Mouse (Mus musculus): ENCODE results near the gene Ganab. TPM values are rescaled to one million over a fixed set of nuclear protein-coding genes. Genes with fewer than 3 reads are reported as not detected.
A peak's percentile ranks its signal among the peaks of the same experiment; 100 is the strongest.

The Ganab gene
- polyA plus RNA-seq, 1 experiment from 2014 or later, result 41.4 TPM

- no peaks in the 10 kb centered on the region; the same call in 1 of the 2 replicates for H3K4me1 ChIP-seq (replicated peaks; ENCODE audit: control insufficient read depth, insufficient read depth, low read length)
- H3K27ac ChIP-seq (ENCODE audit: low read depth, low read length), result peak overlapping the region; percentile 98; the same call in 1 of the 2 replicates
- peak overlapping the region; percentile 98 for H3K9ac ChIP-seq (ENCODE audit: low read depth, low read length)
- H3K9me3 ChIP-seq (ENCODE audit: control insufficient read depth), result no peaks in the 10 kb centered on the region
- ATAC-seq, result no peak
- TF ChIP-seq CTCF (IDR thresholded peaks at IDR 0.05; ENCODE audit: low read depth), result no peak
- 38% methylated on average over 10 of the region's 10 CpGs for WGBS
- peak overlapping the region; percentile 83 for H3K4me3 ChIP-seq (ENCODE audit: low read depth, low read length)
- H3K4me2 ChIP-seq (replicated peaks; ENCODE audit: low read depth), result peak overlapping the region; percentile 81
- no peaks in the 10 kb centered on the region for H3K27me3 ChIP-seq (replicated peaks; ENCODE audit: control insufficient read depth, insufficient read depth, low read length)
- H3K36me3 ChIP-seq (ENCODE audit: control insufficient read depth, insufficient read depth), result peaks cover 43% of the 10 kb centered on the region
Measured at GRCm38 (mm10) chr19:8941136-8941514, 43.3 kb downstream of the Ganab start.

DNA sequence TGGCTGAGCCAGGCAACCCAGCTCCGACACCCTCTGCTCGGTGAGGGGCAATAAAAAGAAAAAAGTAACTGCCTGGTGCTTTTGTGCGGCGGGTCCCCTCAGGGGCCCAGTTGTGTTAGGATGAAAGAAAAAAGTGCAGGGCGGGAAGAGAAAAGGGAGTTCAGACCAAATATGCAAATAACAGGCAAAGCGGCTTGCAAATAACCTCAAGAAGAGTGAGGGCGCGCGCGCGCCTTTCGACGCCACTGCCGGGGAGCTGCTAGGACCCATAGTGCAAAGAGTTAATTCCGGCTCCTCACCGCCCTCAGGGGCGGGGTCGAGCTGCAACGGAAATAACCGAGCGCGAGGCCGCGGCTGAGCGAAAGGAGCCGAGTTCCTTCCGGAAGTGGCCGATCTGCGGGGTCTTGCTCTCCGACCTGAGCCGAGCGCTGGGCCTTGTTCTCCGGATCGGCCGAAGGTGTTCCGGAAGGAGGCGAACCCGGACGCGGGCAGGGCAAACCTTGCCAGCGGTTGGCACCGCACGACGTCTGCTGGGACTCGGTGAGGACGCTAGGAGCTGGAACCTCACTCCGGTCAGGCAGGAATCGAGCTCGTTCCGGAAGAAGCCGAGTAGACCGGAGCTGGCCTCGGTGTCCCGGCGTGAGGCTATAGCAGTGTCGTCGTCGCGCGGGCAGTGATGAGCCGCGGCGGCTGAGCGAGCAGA is 43.8 kb downstream of the Ganab start, which contains the start of gene Mta2:
Gene Mta2, plus strand, starts transcription at position 361 of the 703 bp plus-strand sequence.
- Histone ChIP-seq H3K9ac (ENCODE audit: low read depth, low read length) (peak within 1 kb of the TSS; percentile 98), H3K4me2 (replicated peaks; ENCODE audit: low read depth) (peak within 1 kb of the TSS; percentile 81), H3K27ac (ENCODE audit: low read depth, low read length) (peak within 1 kb of the TSS; percentile 98), H3K4me1 (replicated peaks; ENCODE audit: control insufficient read depth, insufficient read depth, low read length) (no peaks in the 10 kb centered on the region; the same call in 1 of the 2 replicates), H3K36me3 (ENCODE audit: control insufficient read depth, insufficient read depth) (peaks cover 43% of the 10 kb centered on the region), H3K4me3 (ENCODE audit: low read depth, low read length) (peak within 1 kb of the TSS; percentile 83), H3K9me3 (ENCODE audit: control insufficient read depth) (no peaks in the 10 kb centered on the region), H3K27me3 (replicated peaks; ENCODE audit: control insufficient read depth, insufficient read depth, low read length) (no peaks in the 10 kb centered on the region)
- under 1% methylated on average over 64 of the region's 64 CpGs for WGBS
- ATAC-seq, result peak; percentile 94
- peak; percentile 51 for TF ChIP-seq CTCF (IDR thresholded peaks at IDR 0.05; ENCODE audit: low read depth)

DNA sequence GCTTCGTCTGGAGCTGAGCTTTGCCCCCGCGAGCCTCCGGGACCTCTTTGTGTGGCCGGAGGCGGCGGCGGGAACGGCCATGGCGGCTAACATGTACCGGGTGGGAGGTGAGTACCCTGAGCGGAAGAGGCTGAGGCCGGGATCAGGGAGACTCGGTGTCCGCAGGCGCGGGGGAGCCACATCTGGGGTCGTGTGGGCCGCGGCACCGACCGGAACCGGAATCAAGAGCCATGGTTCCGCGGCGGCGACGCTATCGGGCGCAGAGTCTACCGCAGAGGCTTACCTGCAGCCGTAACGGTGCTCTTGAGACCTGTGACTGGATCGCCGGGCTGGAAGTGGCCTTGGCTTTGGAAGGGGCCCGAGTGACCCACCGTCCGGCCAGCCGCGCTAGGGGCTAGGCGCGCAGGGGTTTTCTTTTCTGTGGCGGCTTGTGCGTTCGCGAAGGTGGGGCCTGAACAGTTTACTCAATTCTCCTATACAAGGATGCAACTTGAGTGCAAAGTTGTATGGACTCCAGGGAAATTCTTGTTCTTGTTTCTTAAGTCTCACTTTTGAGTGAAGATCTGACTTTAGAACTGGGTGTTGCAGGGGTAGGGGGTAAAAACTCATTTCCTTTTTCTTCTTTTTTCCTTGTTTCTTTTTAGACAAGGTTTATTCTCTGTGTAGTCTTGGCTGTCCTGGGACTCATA is 44.5 kb downstream of the Ganab start:
- Histone ChIP-seq H3K4me1 (replicated peaks; ENCODE audit: control insufficient read depth, insufficient read depth, low read length) (no peaks in the 10 kb centered on the region; the same call in 1 of the 2 replicates), H3K36me3 (ENCODE audit: control insufficient read depth, insufficient read depth) (peaks cover 46% of the 10 kb centered on the region), H3K4me2 (replicated peaks; ENCODE audit: low read depth) (peak overlapping the region; percentile 81), H3K9me3 (ENCODE audit: control insufficient read depth) (no peaks in the 10 kb centered on the region), H3K9ac (ENCODE audit: low read depth, low read length) (peak overlapping the region; percentile 98), H3K27ac (ENCODE audit: low read depth, low read length) (peak overlapping the region; percentile 98), H3K4me3 (ENCODE audit: low read depth, low read length) (peak overlapping the region; percentile 83), H3K27me3 (replicated peaks; ENCODE audit: control insufficient read depth, insufficient read depth, low read length) (no peaks in the 10 kb centered on the region)
- WGBS, result under 1% methylated on average over 46 of the region's 46 CpGs
- no peak for TF ChIP-seq CTCF (IDR thresholded peaks at IDR 0.05; ENCODE audit: low read depth)
- ATAC-seq, result peak; percentile 39

DNA sequence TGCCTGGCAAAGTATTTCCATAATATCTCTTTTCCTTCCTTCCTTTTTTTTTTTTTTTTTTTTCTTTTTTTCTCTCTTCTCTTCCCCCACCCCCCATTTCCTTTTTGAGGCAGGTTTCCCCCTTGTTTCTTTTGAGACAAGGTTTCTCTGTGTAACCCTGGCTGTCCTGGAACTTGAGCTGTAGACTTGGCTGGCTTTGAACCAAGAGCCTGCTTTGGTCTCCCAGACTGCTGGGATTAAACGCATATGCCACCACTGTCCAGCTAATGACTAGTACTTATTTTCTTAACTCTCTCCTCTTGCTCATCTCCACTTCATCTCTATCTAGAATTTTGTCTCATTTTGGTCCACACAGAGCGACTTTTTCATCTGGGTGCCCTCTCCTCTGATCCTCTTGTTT is 45.2 kb downstream of the Ganab start:
- TF ChIP-seq CTCF (IDR thresholded peaks at IDR 0.05; ENCODE audit: low read depth), result no peak
- H3K27ac ChIP-seq (ENCODE audit: low read depth, low read length), result no peak overlapping the region
- no peaks in the 10 kb centered on the region for H3K27me3 ChIP-seq (replicated peaks; ENCODE audit: control insufficient read depth, insufficient read depth, low read length)
- H3K4me1 ChIP-seq (replicated peaks; ENCODE audit: control insufficient read depth, insufficient read depth, low read length), result no peaks in the 10 kb centered on the region; the same call in 1 of the 2 replicates
- H3K9me3 ChIP-seq (ENCODE audit: control insufficient read depth), result no peaks in the 10 kb centered on the region
- no peak for ATAC-seq
- 51% methylated on average over 2 of the region's 2 CpGs for WGBS
- H3K36me3 ChIP-seq (ENCODE audit: control insufficient read depth, insufficient read depth), result peaks cover 47% of the 10 kb centered on the region
- 0 out of 2 replicates have a peak overlapping the region, but pooled peaks have one; percentile 23 for H3K9ac ChIP-seq (ENCODE audit: low read depth, low read length)
- peak overlapping the region; percentile 83 for H3K4me3 ChIP-seq (ENCODE audit: low read depth, low read length)
- peak overlapping the region; percentile 81 for H3K4me2 ChIP-seq (replicated peaks; ENCODE audit: low read depth)

GRCm38 (mm10) chr19:8944062-8944461 is 46.2 kb downstream of the Ganab start:
- TF ChIP-seq CTCF (IDR thresholded peaks at IDR 0.05; ENCODE audit: low read depth), result no peak
- H3K27me3 ChIP-seq (replicated peaks; ENCODE audit: control insufficient read depth, insufficient read depth, low read length), result no peaks in the 10 kb centered on the region
- H3K4me1 ChIP-seq (replicated peaks; ENCODE audit: control insufficient read depth, insufficient read depth, low read length), result no peaks in the 10 kb centered on the region; the same call in 1 of the 2 replicates
- H3K4me2 ChIP-seq (replicated peaks; ENCODE audit: low read depth), result peak overlapping the region; percentile 81
- peaks cover 49% of the 10 kb centered on the region for H3K36me3 ChIP-seq (ENCODE audit: control insufficient read depth, insufficient read depth)
- ATAC-seq, result no peak
- H3K9me3 ChIP-seq (ENCODE audit: control insufficient read depth), result no peaks in the 10 kb centered on the region
- H3K9ac ChIP-seq (ENCODE audit: low read depth, low read length), result 0 out of 2 replicates have a peak overlapping the region, but pooled peaks have one; percentile 7
- H3K4me3 ChIP-seq (ENCODE audit: low read depth, low read length), result no peak overlapping the region
- 22% methylated on average over 5 of the region's 5 CpGs for WGBS
- no peak overlapping the region for H3K27ac ChIP-seq (ENCODE audit: low read depth, low read length)

DNA sequence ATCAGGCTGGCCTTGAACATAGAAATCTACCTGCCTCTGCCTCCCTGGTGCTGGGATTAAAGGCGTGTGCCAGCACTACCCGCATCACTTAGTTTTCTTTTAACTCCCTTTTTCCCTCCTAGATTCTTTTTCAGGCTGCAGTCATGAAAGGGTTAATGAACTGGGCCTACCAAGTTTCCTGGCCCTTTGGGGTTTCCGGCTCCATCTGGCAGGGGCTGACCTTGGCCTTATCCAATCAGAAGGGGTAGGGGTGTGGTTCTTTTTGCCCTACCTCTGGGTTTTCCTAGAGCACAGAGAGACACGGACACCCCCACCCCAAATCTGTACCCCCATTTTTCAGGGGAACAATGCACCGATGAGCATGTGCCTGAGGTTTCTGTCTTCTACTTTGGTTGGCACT is 46.9 kb downstream of the Ganab start:
- no peaks in the 10 kb centered on the region for H3K9me3 ChIP-seq (ENCODE audit: control insufficient read depth)
- no peaks in the 10 kb centered on the region; the same call in 1 of the 2 replicates for H3K4me1 ChIP-seq (replicated peaks; ENCODE audit: control insufficient read depth, insufficient read depth, low read length)
- no peak for TF ChIP-seq CTCF (IDR thresholded peaks at IDR 0.05; ENCODE audit: low read depth)
- 14% methylated on average over 5 of the region's 5 CpGs for WGBS
- peaks cover 52% of the 10 kb centered on the region for H3K36me3 ChIP-seq (ENCODE audit: control insufficient read depth, insufficient read depth)
- H3K9ac ChIP-seq (ENCODE audit: low read depth, low read length), result 0 out of 2 replicates have a peak overlapping the region, but pooled peaks have one; percentile 1
- H3K4me3 ChIP-seq (ENCODE audit: low read depth, low read length), result peak overlapping the region; percentile 20
- no peaks in the 10 kb centered on the region for H3K27me3 ChIP-seq (replicated peaks; ENCODE audit: control insufficient read depth, insufficient read depth, low read length)
- no peak overlapping the region; the same call in 1 of the 2 replicates for H3K27ac ChIP-seq (ENCODE audit: low read depth, low read length)
- no peak for ATAC-seq
- H3K4me2 ChIP-seq (replicated peaks; ENCODE audit: low read depth), result peak overlapping the region; percentile 50

Measured in intestine, postnatal 0 days (tissue).